Mouse (Mus musculus) embryonic facial prominence, embryonic 14.5 days (tissue): Measurements from ENCODE around the gene Bysl. TPM values are rescaled to one million over a fixed set of nuclear protein-coding genes. Genes with fewer than 3 reads are reported as not detected.

ENCODE experiments used
- ATAC-seq: fragments of 200-750 bp; cut with Nextera tagmentation; 2 replicates; pipeline ENCODE4 v1.8.0; 2017; ENCODE audit warnings: low read depth, moderate number of reproducible peaks, moderate TSS enrichment
- DNase-seq: peaks from one replicate; pipeline ENCODE4 v3.0.0-alpha.2; 2015; ENCODE audit warnings: low spot score
- H3K27ac ChIP-seq: fragments of 300-500 bp; sonication (generic); replicated peaks from 2 replicates; pipeline ENCODE4 v1.5.1; 2014; ENCODE audit warnings: low read depth, mild to moderate bottlenecking, low read length, moderate library complexity
- H3K27me3 ChIP-seq: fragments of 300-500 bp; sonication (generic); replicated peaks from 2 replicates; pipeline ENCODE4 v1.6.1; 2014; ENCODE audit warnings: low read length; ENCODE audit not compliant: control insufficient read depth, insufficient read depth
- H3K36me3 ChIP-seq: fragments of 300-500 bp; sonication (generic); 2 replicates; pipeline ENCODE4 v1.6.1; 2014; ENCODE audit warnings: low read length, mixed read lengths; ENCODE audit not compliant: control insufficient read depth, insufficient read depth
- H3K4me1 ChIP-seq: fragments of 300-500 bp; sonication (generic); 2 replicates; pipeline ENCODE4 v1.6.1; 2014; ENCODE audit warnings: antibody characterized with exemption, low read length; ENCODE audit not compliant: control insufficient read depth, insufficient read depth
- H3K4me2 ChIP-seq: fragments of 300-500 bp; sonication (generic); 2 replicates; pipeline ENCODE4 v1.6.1; 2014; ENCODE audit warnings: low read depth, mild to moderate bottlenecking, low read length, moderate library complexity, mixed read lengths
- H3K4me3 ChIP-seq: fragments of 300-500 bp; sonication (generic); 2 replicates; pipeline ENCODE4 v1.5.1; 2014; ENCODE audit warnings: low read depth, mild to moderate bottlenecking, low read length
- H3K9ac ChIP-seq: fragments of 300-500 bp; sonication (generic); 2 replicates; pipeline ENCODE4 v1.6.1; 2014; ENCODE audit warnings: low read depth, mild to moderate bottlenecking, low read length, moderate library complexity, mixed read lengths
- H3K9me3 ChIP-seq: fragments of 300-500 bp; sonication (generic); 2 replicates; pipeline ENCODE4 v1.6.1; 2016; ENCODE audit warnings: low read length; ENCODE audit not compliant: control insufficient read depth
- WGBS: fragments of 180-500 bp; shearing (Covaris S2); extraction: QIAGEN DNeasy Blood & Tissue Kit; methylation state at CpG from one replicate; pipeline ENCODE4 v1.1.7; 2014; 5-methylcytosine and 5-hydroxymethylcytosine counted together
- polyA plus RNA-seq: library from polyadenylated mRNA; unstranded; fragments of >200 nt; fragmentation: Nextera tagmentation; extraction: Ambion mirVana; gene quantifications from 2 replicates; pipeline ENCODE4 v1.2.1, GENCODE M21; 2014

Bysl gene
- polyA plus RNA-seq, 1 experiment from 2014 or later: 21.3 TPM

DNA sequence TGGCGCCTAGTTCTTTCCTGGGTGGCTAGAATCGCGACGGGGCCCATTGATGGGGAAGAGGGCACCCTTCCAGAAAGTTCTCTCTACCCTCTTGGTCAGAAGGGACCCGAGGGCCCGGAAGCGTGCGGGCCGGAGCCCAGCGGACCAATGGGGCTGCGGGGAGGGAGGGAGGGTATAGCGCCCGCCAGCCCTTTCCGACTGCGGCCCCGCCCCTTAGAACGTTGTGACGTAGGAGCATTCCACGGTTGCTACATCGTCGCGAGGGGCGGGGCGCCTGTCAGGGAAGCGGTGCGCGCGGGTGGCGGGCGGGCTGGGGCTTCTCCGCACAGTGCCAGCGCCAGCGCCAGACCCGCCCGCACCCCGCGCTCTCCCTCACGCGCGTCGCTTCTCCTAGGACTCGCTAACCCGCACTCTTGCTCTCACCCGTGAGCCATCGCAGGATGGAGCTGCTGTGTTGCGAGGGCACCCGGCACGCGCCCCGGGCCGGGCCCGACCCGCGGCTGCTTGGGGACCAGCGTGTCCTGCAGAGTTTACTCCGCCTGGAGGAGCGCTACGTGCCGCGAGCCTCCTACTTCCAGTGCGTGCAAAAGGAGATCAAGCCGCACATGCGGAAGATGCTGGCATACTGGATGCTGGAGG lies 18.0 kb downstream of the Bysl start:
- Histone ChIP-seq H3K9me3 (no peaks in the 10 kb centered on the region), H3K4me3 (peak overlapping the region; percentile 93), H3K4me2 (peak overlapping the region; percentile 90), H3K27me3 (no peaks in the 10 kb centered on the region), H3K36me3 (peaks cover 18% of the 10 kb centered on the region), H3K27ac (peak overlapping the region; percentile 99), H3K9ac (peak overlapping the region; percentile 95), H3K4me1 (peaks cover 16% of the 10 kb centered on the region)
- ATAC-seq (peak; percentile 79), DNase-seq (peak; percentile 98)
- WGBS: under 1% methylated on average over 35 of the region's 63 CpGs

DNA sequence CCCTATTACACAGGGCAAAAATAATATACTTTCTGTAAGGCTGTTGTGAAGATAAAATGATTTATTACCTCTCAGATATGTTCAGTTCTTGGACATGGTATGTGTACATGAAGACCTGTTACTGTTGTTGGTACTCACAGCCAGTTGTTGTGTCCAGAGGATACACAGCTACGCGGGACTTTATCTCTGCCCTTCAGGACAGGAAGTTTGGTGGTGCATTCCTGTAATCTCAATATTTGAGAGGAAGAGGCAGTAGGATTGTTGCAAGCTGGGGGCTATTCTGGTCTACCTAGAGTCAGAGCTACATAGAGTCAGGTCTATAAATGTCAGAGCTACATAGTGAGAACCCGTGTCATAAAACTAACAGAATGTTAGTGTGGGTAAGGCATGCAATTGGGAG lies 20.2 kb downstream of the Bysl start:
- no peak overlapping the region for H3K4me3 ChIP-seq
- H3K9me3 ChIP-seq: no peaks in the 10 kb centered on the region
- no peaks in the 10 kb centered on the region; the same call in 1 of the 2 replicates for H3K4me1 ChIP-seq
- no peaks in the 10 kb centered on the region; the same call in 1 of the 2 replicates for H3K36me3 ChIP-seq
- H3K27ac ChIP-seq: no peak overlapping the region
- H3K9ac ChIP-seq: no peak overlapping the region
- 88% methylated on average over 3 of the region's 3 CpGs for WGBS
- no peaks in the 10 kb centered on the region for H3K27me3 ChIP-seq
- H3K4me2 ChIP-seq: no peak overlapping the region
- DNase-seq (no peak), ATAC-seq (no peak)

DNA sequence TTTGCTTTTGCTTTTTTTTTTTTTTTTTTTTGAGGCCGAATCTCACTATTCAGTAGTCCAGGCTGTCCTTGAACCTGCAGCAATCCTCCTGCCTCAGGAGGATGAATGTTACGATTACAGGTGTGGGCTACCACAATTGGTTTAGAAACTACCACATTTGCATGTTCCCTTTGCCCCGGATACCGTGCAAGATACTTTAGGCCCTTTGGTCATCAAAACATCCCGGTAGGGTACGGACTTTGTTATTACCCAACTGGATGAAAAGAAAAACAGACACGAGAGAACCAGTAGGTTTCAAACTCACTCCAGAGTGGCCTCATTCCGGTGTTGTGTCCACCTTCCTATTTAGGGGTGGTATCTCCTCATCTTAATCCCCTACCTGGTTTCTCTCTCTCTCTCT lies 22.8 kb downstream of the Bysl start:
- DNase-seq: no peak
- H3K9ac ChIP-seq: no peak overlapping the region
- no peaks in the 10 kb centered on the region for H3K9me3 ChIP-seq
- no peaks in the 10 kb centered on the region; the same call in 1 of the 2 replicates for H3K4me1 ChIP-seq
- no peaks in the 10 kb centered on the region for H3K36me3 ChIP-seq
- H3K27me3 ChIP-seq: no peaks in the 10 kb centered on the region
- WGBS: 73% methylated on average over 8 of the region's 8 CpGs
- no peak overlapping the region for H3K4me2 ChIP-seq
- H3K4me3 ChIP-seq: no peak overlapping the region
- ATAC-seq: no peak
- no peak overlapping the region for H3K27ac ChIP-seq

DNA sequence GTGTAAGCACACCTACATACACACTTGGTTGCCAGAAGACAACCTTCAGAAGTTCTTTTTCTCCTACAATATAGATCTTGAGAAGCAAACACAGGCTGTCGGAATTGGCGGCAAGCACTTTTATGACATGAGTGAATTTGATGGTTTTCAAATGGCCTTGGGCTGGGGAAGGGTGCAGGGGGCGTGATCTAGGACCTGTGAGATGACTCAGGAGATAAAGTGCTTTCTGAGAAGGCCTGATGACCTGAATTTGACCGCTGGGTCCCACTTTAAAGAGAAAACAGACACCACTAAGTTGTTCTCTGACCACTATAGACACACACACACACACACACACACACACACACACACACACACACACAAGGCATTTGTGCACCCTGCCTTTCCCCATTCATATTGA lies 30.3 kb downstream of the Bysl start:
- no peaks in the 10 kb centered on the region for H3K4me1 ChIP-seq
- H3K4me3 ChIP-seq: no peak overlapping the region
- H3K4me2 ChIP-seq: no peak overlapping the region
- no peaks in the 10 kb centered on the region for H3K36me3 ChIP-seq
- DNase-seq (no peak), ATAC-seq (no peak)
- H3K9ac ChIP-seq: no peak overlapping the region
- H3K27ac ChIP-seq: no peak overlapping the region
- WGBS: 88% methylated on average over 4 of the region's 4 CpGs
- H3K27me3 ChIP-seq: no peaks in the 10 kb centered on the region
- no peaks in the 10 kb centered on the region for H3K9me3 ChIP-seq

DNA sequence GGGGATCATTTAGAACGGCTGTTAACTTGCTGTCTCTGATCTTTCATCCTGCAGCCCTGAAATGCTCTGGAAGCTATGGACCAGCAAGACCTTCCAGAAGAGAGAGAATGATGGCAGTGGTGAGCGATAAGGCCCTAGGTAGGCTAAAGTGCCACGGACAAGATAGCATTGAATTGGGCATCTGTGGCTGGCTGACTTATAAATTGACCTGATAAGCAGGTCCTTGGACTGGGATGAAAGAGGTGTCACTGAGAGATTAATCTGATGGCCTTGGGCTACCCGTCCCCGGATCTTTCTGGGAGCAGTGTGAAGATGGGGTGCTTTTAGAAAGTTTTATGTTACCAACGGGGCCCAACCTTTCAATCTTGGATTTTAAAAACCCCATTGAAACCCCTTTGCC lies 32.6 kb downstream of the Bysl start:
- no peak overlapping the region for H3K27ac ChIP-seq
- H3K4me1 ChIP-seq: no peaks in the 10 kb centered on the region
- no peaks in the 10 kb centered on the region for H3K36me3 ChIP-seq
- no peak overlapping the region for H3K9ac ChIP-seq
- no peak for DNase-seq
- no peaks in the 10 kb centered on the region for H3K27me3 ChIP-seq
- ATAC-seq: no peak
- H3K9me3 ChIP-seq: no peaks in the 10 kb centered on the region
- H3K4me2 ChIP-seq: no peak overlapping the region
- 84% methylated on average over 6 of the region's 6 CpGs for WGBS
- no peak overlapping the region for H3K4me3 ChIP-seq

DNA sequence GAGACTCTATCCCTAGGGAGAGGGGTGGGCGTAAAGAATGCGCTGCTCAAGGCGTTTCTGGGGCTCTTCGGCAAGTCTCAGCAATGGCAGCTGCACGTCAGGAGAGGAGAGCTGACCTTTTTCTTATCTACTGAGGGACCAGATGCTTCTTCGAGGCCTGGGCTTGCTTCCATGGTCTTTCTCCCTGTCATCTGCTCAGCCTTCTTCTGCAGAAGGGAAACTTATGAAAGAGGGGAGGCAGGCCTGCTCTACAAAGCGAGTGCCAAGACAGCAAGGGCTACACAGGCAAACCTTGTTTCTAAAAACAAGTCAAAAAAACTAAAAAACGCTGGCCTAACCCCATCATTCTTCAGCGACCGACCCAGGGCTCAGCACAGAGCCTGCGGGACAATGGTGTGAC lies 36.5 kb downstream of the Bysl start:
- no peaks in the 10 kb centered on the region for H3K9me3 ChIP-seq
- H3K27me3 ChIP-seq: no peaks in the 10 kb centered on the region
- H3K4me3 ChIP-seq: no peak overlapping the region
- no peak overlapping the region for H3K4me2 ChIP-seq
- WGBS: 60% methylated on average over 11 of the region's 11 CpGs
- H3K9ac ChIP-seq: no peak overlapping the region
- H3K36me3 ChIP-seq: no peaks in the 10 kb centered on the region
- no peak overlapping the region for H3K27ac ChIP-seq
- ATAC-seq (no peak), DNase-seq (no peak)
- H3K4me1 ChIP-seq: no peaks in the 10 kb centered on the region

DNA sequence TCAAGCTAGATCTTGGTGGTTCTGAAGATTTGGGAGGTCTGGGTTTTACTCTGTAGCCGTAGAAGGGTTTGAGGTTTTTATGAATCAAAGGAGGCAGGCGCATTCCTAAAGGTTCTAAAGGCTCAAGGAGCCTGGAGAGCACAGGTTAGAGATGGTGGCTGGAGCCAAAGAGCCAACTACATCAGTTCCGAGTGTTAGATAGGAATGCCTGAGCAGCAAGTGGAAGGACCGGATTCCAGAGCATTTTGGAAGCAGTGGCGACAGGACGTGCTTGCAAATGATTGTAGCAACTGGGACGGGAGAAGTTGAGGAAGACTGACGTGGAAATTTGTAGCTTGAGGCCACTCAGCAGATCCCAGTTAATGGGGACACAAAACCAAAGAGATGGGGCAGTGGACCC lies 37.3 kb downstream of the Bysl start:
- DNase-seq: no peak
- Histone ChIP-seq H3K27ac (no peak overlapping the region), H3K27me3 (no peaks in the 10 kb centered on the region)

DNA sequence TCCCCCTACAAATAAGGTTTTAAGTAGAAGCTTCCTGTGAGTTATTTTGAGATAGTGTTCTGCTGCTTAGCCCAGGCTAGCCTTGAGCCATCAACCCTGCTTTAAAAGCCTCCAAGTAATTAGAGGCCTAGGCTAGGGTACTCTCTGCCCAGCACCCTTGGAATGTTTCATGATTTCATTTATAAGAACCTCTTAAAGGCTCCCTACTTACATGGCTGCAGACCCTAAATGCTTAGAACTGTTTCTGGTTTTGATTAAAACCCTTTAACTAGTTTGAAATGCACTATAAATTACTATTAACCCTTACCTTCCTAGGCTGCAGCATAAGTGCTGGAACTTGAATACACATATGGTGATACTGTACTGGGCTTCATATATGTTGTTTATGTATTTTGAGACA lies 38.9 kb downstream of the Bysl start:
- H3K36me3 ChIP-seq: no peaks in the 10 kb centered on the region
- peak; percentile 19 for DNase-seq
- H3K9ac ChIP-seq: no peak overlapping the region
- H3K4me3 ChIP-seq: no peak overlapping the region
- H3K4me2 ChIP-seq: no peak overlapping the region
- no peaks in the 10 kb centered on the region for H3K4me1 ChIP-seq
- no peak for ATAC-seq
- H3K9me3 ChIP-seq: no peaks in the 10 kb centered on the region
- no peak overlapping the region for H3K27ac ChIP-seq
- H3K27me3 ChIP-seq: no peaks in the 10 kb centered on the region

More for the DNA sequence above, 37.3 kb downstream of the Bysl start:
- no peak overlapping the region for H3K4me2 ChIP-seq
- 53% methylated on average over 8 of the region's 8 CpGs for WGBS
- H3K4me1 ChIP-seq: no peaks in the 10 kb centered on the region
- H3K9ac ChIP-seq: no peak overlapping the region
- H3K4me3 ChIP-seq: no peak overlapping the region
- no peak for ATAC-seq
- H3K9me3 ChIP-seq: no peaks in the 10 kb centered on the region
- H3K36me3 ChIP-seq: no peaks in the 10 kb centered on the region

DNA sequence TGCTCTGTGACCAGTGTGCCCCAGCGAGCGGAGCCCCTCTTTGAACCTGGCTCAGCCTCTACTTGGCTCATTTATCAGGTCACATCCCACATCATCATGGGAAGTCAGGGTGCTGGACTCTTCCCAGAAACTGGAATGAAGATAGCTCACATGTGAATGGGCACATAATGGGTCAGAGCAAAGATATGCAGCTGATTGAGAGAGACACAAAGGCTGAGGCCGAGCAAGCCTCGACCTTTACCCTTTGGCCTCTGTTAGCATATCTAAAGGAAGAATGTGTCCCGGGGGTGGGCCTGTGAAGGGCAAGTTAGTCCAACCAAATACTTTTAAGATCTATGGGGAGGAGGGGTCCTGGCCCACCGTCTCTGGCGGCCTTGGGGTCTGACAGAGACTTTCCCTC lies 39.7 kb downstream of the Bysl start:
- Histone ChIP-seq H3K4me3 (no peak overlapping the region), H3K36me3 (no peaks in the 10 kb centered on the region), H3K4me2 (no peak overlapping the region), H3K9me3 (no peaks in the 10 kb centered on the region), H3K27ac (no peak overlapping the region), H3K27me3 (no peaks in the 10 kb centered on the region), H3K4me1 (no peaks in the 10 kb centered on the region), H3K9ac (no peak overlapping the region)
- DNase-seq (no peak), ATAC-seq (no peak)
- WGBS: 35% methylated on average over 7 of the region's 7 CpGs
